Mouse (Mus musculus): ENCODE results near the gene Gm15557.
A peak's percentile ranks its signal among the peaks of the same experiment; 100 is the strongest.
"Not testable (repeated sequence)": the region's sequence is repeated elsewhere in the genome, so short reads cannot be mapped to it uniquely, and the experiment has no call there.

Gene Gm15557

DNA sequence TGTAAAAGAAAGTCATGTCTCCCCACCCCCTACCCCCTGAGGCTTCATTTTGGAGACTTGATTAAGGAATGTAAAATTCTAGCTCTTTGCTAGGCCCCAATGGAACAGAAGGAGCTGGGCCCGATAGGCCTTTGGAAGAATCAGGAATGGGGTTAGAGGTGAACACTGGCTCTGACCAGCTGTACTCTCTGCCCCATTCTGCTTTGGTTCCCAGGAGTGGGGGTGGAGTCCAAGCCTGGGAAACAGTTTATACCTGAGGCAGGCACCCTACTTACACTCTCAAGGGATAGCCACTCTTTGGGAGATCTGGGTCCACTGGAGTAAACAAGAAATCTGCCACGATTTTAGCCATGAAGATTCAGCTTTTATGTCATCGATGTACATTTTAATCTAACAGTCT lies at the start of gene Gm15557:
Gene Gm15557, plus strand, starts transcription at position 48 of the 400 bp plus-strand sequence.
- DNase-seq, result no peak

DNA sequence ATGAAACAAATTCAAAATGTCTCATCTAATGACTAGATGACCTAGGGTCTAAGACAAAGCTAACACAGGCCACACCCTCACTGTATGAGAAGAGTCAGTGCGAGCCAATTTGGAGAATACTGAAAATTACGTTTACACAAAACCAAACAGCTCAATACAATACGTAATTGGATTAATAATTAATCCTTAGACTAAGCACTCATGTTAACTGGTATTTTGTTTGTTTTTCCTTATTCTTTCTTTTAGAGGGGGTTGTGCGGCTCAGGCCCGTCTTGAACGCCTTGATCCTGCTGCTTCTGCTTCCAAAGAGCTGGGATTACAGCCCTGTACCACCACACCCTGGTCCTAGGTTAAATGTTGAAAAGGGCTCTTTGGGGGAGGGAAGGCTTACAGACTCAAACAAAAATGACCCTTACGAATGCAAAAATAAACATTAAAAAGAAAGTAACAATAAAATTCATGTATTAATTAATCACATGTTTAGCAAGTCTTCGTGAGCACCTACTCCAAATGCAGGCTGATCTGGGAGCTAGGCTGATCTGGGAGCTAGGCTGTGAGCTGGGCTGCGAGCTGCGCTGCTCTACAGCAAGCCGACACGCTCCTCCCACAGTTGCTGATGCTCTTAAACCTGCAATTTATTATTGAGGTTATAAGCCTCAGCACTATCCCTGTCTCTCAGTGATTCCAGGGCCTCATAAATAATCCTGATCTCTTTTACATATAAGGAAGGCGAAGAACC lies 46.1 kb upstream of the Gm15557 start:
- DNase-seq, result no peak

DNA sequence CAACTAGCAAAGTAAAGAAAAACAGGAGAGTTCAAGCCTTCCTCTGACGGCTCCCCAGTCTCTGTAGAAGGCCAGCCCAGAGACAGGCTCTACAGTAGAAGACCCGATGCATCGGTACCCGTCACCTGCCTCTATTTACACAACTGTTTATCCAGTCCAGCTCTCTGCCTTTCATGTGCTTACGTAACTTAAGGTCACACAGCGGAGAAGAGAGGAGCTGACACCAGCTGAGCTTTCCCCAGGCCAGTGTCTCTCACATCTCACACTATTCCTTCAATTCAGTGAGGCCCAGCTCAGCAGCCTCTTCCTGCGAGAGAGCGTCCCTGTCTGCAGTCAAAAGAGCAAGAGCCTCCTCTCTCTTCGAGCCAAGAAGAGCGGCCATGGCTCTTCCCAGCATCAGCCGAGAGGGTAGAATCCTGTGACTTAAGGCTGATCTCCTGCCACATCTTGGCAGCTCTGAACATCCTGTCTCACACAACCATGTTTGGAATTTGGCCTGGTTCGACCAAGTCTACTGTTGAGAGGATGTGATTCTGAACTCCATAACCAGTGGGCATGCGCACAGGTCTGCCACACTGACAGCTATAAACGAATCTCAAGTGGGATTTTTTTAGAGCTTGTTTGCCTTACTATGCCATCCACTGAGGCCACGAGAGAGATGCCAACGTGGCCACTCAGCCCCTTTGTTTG lies 45.3 kb upstream of the Gm15557 start:
- no peak for DNase-seq

DNA sequence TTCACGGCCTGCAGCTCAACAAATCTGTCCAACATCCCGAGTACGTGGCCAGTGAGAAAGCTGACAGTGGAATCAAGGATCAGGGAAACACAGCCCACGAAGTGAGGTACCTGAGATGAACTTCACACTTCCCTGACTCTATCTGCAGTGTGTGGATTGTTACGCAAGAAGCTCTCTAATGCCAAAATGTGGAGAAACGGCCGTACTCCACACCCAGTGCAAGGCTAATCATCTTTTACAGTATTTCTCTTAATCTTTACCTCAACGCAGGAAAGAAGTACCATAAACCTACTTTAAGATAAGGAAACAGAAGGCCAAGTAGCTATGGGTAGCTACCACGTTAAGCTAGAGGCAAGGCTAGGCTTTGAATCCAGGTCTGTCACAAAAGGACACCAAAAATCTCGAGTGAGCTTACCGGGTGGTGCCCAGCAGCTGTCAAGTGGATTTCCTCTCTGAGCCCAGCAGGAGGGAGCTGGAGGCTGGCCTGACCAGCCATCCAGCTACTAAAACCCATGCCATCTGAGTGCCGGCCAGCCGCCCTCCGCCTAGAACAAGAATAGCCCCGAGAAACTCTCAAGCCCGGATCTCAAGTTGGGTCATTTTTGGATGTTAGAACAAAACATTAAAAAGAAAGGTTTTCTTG lies 37.4 kb upstream of the Gm15557 start:
- peak; percentile 74 for DNase-seq

DNA sequence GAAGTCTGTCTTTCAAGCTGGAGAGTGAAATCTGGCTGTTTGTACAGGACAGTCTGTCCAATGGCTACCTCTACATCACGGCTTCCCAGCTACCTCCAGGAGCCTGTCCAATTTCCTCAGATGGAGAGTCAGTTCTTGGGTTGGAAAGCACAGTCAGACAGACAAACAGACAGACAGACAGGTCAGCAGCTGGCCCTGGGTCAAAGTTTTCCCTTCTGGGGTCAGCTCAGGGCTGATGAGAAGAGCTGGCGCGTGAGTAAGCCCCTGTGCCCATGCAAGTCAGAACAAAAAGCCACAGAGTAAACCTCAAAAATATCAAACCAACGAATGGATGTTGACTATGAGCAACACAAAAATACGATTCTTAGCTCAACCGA lies 36.9 kb upstream of the Gm15557 start:
- no peak for DNase-seq

DNA sequence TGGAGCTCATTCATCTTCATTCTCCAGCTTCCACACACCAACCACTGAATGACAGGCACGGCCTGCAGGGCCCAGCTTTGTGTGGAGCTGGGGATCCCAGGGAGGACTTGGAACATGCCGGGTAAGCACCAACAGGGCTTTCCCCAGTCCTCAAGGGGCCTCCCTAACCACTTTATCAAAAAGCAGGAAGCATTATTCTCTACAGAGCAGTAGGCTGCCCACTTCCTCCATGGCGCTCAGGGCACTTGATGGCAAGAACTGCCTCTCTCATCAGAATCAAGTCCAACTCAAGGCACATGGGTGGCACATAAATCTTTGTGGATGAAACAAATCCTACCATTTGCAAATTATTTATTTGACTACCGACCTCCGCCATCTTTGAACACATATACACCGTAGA lies 25.8 kb upstream of the Gm15557 start:
- DNase-seq, result no peak

DNA sequence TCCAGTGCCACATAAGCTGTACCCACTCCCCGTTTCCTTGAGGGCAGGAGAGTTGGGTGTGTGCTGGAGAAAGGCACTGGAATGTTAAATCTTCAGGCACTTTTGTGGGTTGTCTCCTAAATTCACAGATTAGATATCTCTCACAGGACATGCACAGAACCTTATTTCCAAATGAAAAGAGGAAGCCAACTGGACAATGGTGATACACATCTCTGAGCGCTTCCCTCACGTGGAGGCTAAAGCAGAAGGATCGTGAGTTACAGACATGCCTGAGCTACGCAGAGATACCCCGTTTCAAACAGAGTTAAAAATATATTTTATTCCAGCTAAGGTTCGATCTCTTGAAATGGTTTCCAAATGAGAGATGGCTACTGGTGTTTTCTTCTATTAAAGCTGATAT lies 17.4 kb upstream of the Gm15557 start:
- DNase-seq, result no peak

DNA sequence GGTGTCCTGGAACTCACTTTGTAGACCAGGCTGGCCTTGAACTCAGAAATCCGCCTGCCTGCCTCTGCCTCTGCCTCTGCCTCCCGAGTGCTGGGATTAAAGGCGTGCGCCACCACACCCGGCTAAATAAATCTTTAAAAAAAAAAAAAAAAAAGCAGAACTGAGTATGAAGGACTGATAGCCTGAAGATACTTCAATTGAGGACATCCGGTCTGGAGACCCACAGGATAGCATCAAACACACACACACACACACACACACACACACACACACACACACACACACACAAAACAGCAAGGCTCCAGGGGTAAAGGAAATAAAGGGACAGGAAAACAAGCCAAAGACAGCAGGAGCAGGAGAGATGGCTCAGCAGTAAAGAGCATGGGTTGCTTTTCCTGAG lies 15.3 kb upstream of the Gm15557 start:
- DNase-seq, result not testable (repeated sequence)

DNA sequence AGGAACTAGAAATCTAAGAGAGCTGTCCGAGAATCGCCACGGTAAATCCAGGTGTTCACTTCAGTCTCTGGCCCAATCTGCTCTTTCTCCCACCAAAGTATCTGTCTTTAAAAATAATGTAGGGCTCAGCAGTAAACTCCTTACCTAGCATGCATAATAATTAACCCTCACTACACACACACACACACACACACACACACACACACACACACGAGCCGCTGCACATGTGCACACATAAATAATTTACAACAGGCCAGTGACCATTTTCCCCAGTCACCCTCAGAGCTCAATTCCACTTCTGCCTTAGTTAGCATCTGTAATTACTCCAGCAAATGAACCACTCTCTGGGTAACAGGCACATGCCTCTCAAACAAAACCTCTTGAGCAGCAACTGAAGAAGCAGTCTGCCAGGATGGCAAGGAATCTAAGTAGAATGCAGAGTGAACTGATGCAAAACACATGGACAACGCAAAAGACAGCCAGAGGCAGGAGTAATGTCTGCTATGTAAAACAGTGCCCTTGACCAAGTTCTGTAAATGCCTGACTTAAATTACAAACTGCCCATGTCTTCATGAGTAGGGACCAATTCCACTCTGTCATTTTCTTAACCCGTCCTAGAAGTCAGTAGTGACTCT lies 11.7 kb upstream of the Gm15557 start:
- no peak for DNase-seq

DNA sequence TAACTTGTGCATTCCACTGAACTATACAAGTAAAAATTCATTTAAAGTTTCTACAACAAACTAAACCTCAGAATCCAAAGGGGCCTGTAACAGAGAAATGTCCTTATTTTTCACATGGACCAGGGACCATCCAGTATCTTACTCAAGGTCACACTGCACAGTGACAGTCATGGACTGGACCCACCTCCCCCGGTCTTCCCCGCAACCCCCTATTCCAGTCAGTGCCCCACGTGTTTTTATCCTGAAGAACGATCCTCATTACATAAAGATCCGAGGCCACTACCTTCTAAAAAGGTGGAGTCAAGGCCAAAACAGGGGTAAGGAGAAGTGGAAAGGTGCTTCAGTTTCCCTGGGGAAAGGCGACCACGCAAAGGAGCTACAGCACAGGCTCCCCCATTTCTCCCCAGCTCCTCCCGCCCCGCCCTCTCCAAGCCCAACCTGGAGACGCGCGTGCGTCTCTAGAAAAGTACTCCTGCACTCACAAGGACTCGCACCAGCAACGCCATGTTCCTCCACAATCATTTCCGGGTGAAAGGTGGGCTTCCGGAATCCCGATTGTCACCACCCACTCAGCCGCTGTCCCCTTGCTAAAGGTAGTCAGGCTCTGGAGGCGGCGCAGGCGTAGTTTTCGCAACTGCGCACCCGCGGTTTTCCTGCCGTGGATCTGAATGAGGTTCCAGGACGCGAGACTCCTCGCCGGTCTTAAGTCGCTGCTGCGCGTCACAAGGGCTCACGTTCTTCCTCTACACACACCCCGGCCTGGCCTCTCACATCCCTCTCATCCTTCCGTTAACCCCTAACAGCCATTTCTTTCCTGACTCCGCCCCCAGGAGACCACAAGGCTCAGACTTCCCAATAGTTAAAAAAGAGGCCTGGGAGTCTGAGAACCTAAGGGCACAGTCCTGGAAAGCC lies 10.7 kb upstream of the Gm15557 start, which contains the start of gene Uqcc1:
Gene Uqcc1, minus strand, starts transcription at position 780 of the 912 bp plus-strand sequence.
- peak; percentile 94 for DNase-seq

DNA sequence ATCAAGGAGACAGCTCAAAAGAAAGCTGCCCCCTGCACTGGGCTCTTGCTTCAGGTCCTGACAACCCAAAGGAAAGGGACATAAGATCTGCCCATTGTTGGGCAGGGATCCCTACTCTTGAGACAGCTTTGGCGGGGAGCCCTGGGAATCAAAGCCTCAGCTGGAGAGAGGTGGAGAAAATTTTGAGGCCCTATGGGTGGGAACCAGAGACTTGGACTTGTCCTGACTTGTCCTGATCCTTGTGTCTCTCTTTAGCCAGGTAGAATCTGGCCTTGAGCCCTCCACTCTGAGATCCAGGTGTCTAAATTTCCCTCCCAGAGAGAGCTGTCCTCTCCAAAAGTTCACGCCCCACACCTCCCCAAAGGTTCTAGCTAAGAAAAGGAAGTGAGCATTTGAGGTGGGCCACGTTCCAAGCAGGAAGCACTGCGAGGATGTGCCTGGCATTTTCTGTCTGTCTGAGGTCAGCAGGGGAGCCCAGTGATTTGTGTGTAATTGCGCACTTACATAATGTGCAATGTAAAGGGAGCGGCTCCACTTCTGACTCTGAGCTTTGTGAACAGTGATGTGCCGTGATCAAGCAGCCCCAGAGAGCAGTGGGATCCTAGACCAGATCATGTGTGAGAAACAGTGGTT lies 515 bp upstream of the Gm15557 start:
- no peak for DNase-seq

DNA sequence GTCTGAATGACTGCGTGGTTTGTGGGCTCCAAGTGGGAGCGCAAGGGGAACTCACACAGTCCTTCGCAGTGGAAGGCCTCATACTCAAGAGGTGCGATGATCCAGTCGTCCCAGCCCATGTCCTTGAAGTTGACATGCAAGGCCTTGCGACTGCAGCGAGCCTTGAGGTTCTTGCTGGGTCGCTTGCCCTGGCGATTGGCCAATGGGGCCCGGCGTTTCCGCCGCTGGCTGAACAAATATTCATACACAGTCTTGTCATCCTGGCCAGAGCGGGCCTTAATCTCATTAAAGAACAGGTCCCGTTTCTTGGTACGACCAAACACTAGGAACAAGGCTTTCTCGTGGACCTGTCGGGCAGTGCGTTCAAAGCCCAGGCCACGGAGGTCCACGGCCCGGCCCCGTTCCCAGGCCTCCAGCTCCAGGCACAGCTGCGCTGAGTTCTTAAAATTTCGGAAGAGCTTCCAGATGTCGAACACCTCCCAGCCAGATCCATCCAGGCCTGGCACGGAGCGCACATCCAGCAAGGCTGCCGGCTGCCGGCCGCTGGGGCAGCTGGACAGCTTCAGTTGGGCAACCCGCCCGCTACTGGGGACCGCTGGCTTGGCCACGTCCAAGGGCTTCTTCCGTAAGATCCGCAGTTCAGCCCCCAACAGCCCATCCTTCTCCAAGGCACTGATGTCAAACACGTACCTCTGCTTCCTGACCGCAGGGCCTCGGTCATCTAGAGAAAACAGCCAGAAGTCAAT lies 1.3 kb downstream of the Gm15557 start:
- no peak for DNase-seq

DNA sequence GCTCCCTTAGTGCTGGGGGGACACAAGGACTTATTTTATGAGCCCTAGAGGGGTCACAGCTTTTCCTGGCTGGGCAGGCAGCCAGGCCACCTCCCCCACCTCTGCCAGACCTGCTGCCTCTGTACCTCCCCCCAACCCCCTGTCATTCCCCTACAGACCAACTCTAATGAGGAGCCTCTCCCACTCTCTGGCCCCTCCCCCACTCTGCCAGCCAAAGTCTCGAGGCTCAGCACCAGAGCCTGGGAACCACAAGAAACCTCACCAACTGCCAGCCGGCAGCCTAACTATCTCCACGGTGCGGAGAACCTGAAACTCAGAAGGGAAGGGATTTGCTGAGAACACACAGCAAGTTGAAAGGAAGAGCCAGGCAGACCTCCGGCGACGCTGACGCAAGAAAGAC lies 2.9 kb downstream of the Gm15557 start:
- DNase-seq, result no peak

DNA sequence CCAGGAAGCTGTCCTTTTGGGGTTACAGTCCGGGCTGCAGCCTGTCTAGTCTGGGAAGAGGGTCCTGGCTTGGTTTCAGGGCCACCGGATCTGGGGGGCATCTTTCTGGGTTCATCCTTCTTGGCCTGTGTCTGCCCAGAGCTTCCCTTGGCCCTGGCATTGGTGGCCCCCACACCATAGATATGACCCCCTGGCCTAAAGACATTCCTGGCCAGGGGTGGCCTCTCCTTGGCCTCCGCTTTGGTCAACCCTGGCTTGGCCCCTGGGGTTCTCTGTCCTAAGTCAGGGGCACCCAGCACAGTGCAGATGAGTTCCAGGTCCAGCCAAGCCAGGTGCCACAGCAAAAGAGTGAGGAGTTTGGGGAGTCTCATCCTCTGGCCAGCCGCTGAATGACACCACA lies 4.2 kb downstream of the Gm15557 start:
- DNase-seq, result no peak

DNA sequence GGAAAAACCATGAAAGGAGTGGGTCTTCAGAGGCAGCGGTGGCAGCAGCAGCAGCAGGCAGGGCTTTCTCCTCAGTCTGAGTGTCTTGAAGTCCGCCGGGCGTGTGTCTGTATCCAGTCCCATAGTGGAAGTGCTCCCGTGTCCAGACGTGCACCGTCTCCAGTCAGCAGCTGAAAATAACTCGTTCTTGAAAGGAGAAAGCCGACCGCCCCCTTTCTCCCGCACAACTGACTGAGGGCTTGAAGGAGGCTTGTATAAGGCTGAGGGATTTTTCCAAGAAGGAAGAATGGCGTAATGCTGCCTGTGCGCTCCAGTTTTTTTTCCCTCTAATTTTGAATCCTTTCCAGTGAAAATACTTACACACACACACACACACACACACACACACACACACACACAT lies 4.6 kb downstream of the Gm15557 start, which contains the start of gene Gdf5:
Gene Gdf5, minus strand, starts transcription at position 244 of the 400 bp plus-strand sequence.
- no peak for DNase-seq

DNA sequence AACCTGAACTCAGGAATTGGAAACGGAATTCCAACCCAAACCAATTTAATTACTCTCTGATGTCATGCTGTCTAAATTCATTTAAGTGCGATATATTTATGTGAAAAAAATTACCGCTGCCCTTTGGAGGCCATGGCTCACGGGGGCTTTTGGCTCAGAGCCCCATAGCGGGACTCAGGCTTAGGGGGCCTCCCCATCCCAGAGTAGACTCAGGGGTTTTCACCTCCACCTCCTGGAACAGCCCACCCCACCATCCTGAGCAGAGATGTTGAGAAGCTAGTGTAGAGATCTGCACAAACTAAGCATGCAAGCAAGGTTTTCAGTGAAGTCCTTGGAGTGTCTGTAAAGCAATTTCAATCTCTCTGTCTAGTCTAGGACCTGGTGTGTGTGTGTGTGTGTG lies 5.1 kb downstream of the Gm15557 start:
- DNase-seq, result no peak

DNA sequence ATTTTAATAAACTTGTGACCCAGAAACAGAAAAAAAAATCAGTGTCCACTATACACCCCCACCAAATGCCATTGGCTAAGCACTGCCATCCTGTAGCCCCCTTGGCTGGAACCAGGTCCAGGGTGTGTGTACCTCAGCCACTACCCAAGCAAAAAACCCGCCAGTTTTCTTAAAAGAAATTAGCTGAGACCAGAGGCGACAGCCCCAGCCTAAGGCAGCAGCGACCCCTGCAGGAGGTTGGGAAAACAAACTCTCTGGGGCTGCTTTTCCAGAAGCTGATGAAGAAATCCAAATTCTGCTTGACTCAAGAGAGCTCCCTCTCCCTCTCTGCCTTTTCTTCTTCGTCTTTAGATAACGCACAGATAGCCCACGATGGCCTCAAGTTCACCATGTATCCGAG lies 5.5 kb downstream of the Gm15557 start:
- peak; percentile 41 for DNase-seq

DNA sequence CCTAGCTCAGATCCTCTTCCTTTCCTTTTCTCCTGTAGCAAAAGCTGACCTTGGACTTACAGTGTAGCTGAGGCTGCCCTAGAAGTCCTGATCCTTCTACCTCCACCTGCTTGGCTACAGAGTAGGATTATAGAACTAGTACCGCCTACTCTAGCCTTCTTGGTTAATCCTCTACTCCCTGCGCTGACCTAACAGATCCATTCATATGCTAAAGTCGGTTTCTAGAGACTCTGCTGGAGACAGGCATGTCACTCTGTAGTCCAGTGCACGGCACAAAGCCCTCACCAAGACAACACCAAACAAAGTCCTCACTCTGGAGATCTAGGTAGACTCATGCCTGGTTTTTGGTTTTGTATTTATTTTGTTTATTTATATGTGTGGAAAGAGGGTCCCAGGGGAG lies 6.0 kb downstream of the Gm15557 start:
- DNase-seq, result no peak

DNA sequence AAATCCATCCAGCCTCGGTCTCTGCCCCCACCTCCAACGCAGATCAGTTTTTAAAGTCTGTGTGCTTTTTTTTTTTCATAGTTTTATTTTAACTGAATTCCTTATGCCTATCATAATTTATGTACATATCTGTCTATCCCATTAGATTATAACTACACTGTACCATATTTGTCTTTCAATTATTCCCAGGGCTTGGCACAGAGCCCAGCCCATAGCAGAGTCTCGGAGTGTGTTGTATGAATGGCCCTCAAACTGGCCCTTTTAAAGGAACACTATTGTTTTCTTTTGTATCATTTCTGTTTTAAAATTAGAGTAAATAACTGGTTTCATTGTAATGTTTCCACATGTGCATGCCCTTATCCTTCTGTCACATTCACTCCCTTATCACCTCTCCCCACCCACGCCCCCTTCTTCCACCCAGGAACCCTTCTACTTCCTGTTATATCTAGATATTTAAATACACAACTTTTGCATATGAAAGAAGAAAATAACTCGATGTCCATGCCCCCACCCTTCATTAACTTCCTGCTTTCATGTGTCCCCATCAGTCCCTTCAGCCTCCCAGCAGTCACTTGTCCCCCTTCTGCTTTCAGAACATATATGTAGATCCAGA lies 7.0 kb downstream of the Gm15557 start:
- DNase-seq, result no peak

DNA sequence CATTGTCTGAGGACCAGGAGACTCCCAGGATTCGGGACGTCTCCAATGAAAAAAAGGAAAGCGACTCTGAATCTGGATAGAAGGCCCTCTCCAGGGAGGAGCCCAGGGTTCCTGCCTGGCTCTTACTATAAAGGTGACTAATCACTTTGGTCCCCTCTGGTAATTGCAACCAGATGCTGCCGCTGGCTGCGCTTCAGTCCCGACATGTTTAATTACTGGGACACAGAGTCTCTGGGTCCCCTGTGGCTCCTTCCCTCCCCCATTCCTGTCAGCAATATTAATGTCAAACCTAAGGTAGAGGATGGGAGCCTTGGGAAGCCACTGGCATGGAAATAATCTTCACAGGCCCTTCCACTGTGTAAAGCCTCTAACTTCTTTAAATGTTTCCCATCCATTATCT lies 8.8 kb downstream of the Gm15557 start:
- no peak for DNase-seq

DNA sequence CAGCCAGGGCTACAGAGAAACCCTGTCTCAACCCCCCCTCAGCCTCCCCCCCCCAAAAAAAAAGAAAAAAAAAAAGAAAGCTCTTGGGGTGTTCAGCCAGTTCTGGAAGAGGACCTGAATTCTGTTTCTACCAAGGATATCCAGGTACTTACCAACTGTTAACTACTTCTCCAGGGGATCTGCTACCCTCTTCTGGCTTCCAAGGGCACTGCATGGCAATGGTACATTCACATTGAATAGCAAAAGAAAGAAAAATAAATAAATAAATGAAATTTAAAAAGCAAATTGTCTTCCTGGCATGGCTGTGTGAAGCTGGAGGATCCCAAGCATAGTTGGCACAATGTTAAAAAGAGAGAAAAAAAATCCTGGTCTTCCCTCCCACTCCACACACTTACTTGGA lies 11.5 kb downstream of the Gm15557 start:
- DNase-seq, result peak; percentile 75

All from cerebellum, adult 9-11 months (tissue).